Mouse (Mus musculus) hindbrain, embryonic 11.5 days (tissue): Measurements from ENCODE around the gene Marveld3. TPM values are rescaled to one million over a fixed set of nuclear protein-coding genes. Genes with fewer than 3 reads are reported as not detected.

Experiments
- ATAC-seq: fragments of 200-750 bp; cut with Nextera tagmentation; 2 replicates; pipeline ENCODE4 v1.8.0; 2017; ENCODE audit warnings: mild to moderate bottlenecking, moderate TSS enrichment, moderate library complexity; ENCODE audit not compliant: low FRiP score
- DNase-seq: peaks from one replicate; pipeline ENCODE4 v3.0.0-alpha.2; 2015; ENCODE audit warnings: low spot score
- H3K27ac ChIP-seq: fragments of 300-500 bp; sonication (generic); 2 replicates; pipeline ENCODE4 v1.5.1; 2014; ENCODE audit warnings: mild to moderate bottlenecking, low read depth, low read length
- H3K27me3 ChIP-seq: fragments of 300-500 bp; sonication (generic); 2 replicates; pipeline ENCODE4 v1.6.1; 2014; ENCODE audit warnings: mild to moderate bottlenecking, low read length, moderate library complexity, mixed read lengths; ENCODE audit not compliant: control insufficient read depth, insufficient read depth
- H3K36me3 ChIP-seq: fragments of 300-500 bp; sonication (generic); 2 replicates; pipeline ENCODE4 v1.6.1; 2014; ENCODE audit warnings: mild to moderate bottlenecking, low read length, moderate library complexity, mixed read lengths; ENCODE audit not compliant: control insufficient read depth, insufficient read depth
- H3K4me1 ChIP-seq: fragments of 300-500 bp; sonication (generic); replicated peaks from 2 replicates; pipeline ENCODE4 v1.6.1; 2014; ENCODE audit warnings: low read length, mixed read lengths; ENCODE audit not compliant: control insufficient read depth, insufficient read depth
- H3K4me2 ChIP-seq: fragments of 300-500 bp; sonication (generic); replicated peaks from 2 replicates; pipeline ENCODE4 v1.6.1; 2014; ENCODE audit warnings: mild to moderate bottlenecking, low read depth, low read length
- H3K4me3 ChIP-seq: fragments of 300-500 bp; sonication (generic); 2 replicates; pipeline ENCODE4 v1.5.1; 2014; ENCODE audit warnings: low read depth, low read length
- H3K9ac ChIP-seq: fragments of 300-500 bp; sonication (generic); 2 replicates; pipeline ENCODE4 v1.6.1; 2014; ENCODE audit warnings: low read depth, low read length
- H3K9me3 ChIP-seq: fragments of 300-500 bp; sonication (generic); 2 replicates; pipeline ENCODE4 v1.6.1; 2016; ENCODE audit warnings: low read length; ENCODE audit not compliant: control insufficient read depth
- WGBS: fragments of 180-500 bp; shearing (Covaris S2); extraction: QIAGEN DNeasy Blood & Tissue Kit; methylation state at CpG from one replicate; pipeline ENCODE4 v1.1.7; 2014; 5-methylcytosine and 5-hydroxymethylcytosine counted together
- polyA plus RNA-seq: library from polyadenylated mRNA; unstranded; fragments of >200 nt; fragmentation: Nextera tagmentation; extraction: Ambion mirVana; gene quantifications from 2 replicates; pipeline ENCODE4 v1.2.1, GENCODE M21; 2014

The Marveld3 gene
- polyA plus RNA-seq, 1 experiment from 2014 or later = 0.82 TPM

- Histone ChIP-seq H3K4me1 (no peaks in the 10 kb centered on the region), H3K4me3 (no peak overlapping the region), H3K9me3 (no peaks in the 10 kb centered on the region), H3K4me2 (no peak overlapping the region), H3K27me3 (peaks cover 7% of the 10 kb centered on the region; the same call in 1 of the 2 replicates), H3K9ac (no peak overlapping the region), H3K36me3 (peaks cover 4% of the 10 kb centered on the region; the same call in 1 of the 2 replicates), H3K27ac (no peak overlapping the region)
- ATAC-seq (no peak), DNase-seq (no peak)
- WGBS = 62% methylated on average over 9 of the region's 9 CpGs
Measured at GRCm38 (mm10) chr8:109945153-109945632, 16.8 kb downstream of the Marveld3 start.

DNA sequence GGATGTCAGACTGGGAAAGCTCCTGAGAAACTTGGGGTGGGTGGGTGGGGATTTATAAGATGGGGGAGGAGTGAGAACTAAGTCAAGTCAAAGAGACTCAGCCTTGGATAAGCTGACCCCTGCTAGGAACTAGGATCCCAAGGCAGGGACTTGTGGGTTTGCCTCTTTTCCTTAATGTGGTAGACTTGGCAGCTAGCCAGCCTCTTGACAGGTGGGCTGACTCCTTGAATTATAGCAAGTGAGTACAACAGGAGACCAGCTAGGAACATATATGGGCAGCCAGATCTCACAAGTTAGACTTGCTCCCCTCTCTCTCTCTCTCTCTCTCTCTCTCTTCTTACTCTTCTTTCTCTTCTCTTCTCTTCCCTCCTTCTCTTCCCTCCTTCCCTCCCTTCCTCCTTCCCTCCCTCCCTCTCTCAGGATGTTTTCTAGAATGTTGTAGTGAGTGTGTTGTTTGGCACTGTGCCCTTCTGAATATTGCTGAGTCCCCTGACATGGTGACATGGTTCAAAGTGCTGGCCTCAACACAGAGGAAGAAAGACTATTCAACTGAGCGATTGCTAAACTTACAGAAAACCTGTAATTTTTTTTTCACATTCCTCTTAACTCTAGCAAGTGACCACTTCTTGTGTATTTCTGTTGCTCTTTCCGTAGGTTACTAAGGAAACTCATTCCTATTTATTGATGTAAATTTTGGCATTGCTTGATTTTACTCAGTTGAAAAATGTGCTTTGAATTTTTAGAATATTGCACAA, 20.2 kb downstream of the Marveld3 start:
- DNase-seq (no peak), ATAC-seq (no peak)
- WGBS = 91% methylated on average over 2 of the region's 2 CpGs
- H3K27me3 ChIP-seq = no peaks in the 10 kb centered on the region; the same call in 1 of the 2 replicates
- H3K4me2 ChIP-seq = no peak overlapping the region
- H3K36me3 ChIP-seq = peaks cover 6% of the 10 kb centered on the region; the same call in 1 of the 2 replicates
- H3K4me3 ChIP-seq = no peak overlapping the region
- H3K4me1 ChIP-seq = no peaks in the 10 kb centered on the region
- no peaks in the 10 kb centered on the region for H3K9me3 ChIP-seq
- no peak overlapping the region for H3K27ac ChIP-seq
- H3K9ac ChIP-seq = no peak overlapping the region

- Histone ChIP-seq H3K4me2 (no peak overlapping the region), H3K4me3 (no peak overlapping the region), H3K36me3 (no peaks in the 10 kb centered on the region), H3K27ac (no peak overlapping the region), H3K9ac (no peak overlapping the region), H3K27me3 (no peaks in the 10 kb centered on the region), H3K4me1 (no peaks in the 10 kb centered on the region), H3K9me3 (no peaks in the 10 kb centered on the region)
- DNase-seq = no peak
- WGBS = 87% methylated on average over 8 of the region's 8 CpGs
- ATAC-seq = no peak
Measured at GRCm38 (mm10) chr8:109920406-109921390, 41.3 kb downstream of the Marveld3 start.

- DNase-seq (peak; percentile 45), ATAC-seq (no peak)
- H3K4me1 ChIP-seq = no peaks in the 10 kb centered on the region
- no peaks in the 10 kb centered on the region for H3K27me3 ChIP-seq
- H3K36me3 ChIP-seq = no peaks in the 10 kb centered on the region
- H3K4me3 ChIP-seq = no peak overlapping the region
- no peaks in the 10 kb centered on the region for H3K9me3 ChIP-seq
- H3K9ac ChIP-seq = no peak overlapping the region
- H3K4me2 ChIP-seq = no peak overlapping the region
- H3K27ac ChIP-seq = no peak overlapping the region
- whole genome bisulfite sequencing = 57% methylated on average over 4 of the region's 4 CpGs
Measured at GRCm38 (mm10) chr8:109917277-109917676, 44.7 kb downstream of the Marveld3 start.

- H3K4me3 ChIP-seq = no peak overlapping the region
- 0 out of 2 replicates have a peak, but pooled peaks cover 2% of the 10 kb centered on the region for H3K36me3 ChIP-seq
- no peaks in the 10 kb centered on the region for H3K27me3 ChIP-seq
- ATAC-seq (no peak), DNase-seq (no peak)
- no peaks in the 10 kb centered on the region for H3K4me1 ChIP-seq
- H3K27ac ChIP-seq = no peak overlapping the region
- WGBS = 95% methylated on average over 4 of the region's 4 CpGs
- H3K9me3 ChIP-seq = no peaks in the 10 kb centered on the region
- H3K4me2 ChIP-seq = no peak overlapping the region
- no peak overlapping the region for H3K9ac ChIP-seq
Measured at GRCm38 (mm10) chr8:109907376-109907775, 54.6 kb downstream of the Marveld3 start.

GRCm38 (mm10) chr8:109906907-109907306, 55.1 kb downstream of the Marveld3 start:
- no peak for DNase-seq
- H3K36me3 ChIP-seq = 0 out of 2 replicates have a peak, but pooled peaks cover 2% of the 10 kb centered on the region
- no peak for ATAC-seq
- WGBS = 96% methylated on average over 3 of the region's 3 CpGs
- H3K4me2 ChIP-seq = no peak overlapping the region
- no peaks in the 10 kb centered on the region for H3K9me3 ChIP-seq
- no peaks in the 10 kb centered on the region for H3K4me1 ChIP-seq
- H3K27me3 ChIP-seq = no peaks in the 10 kb centered on the region
- no peak overlapping the region for H3K9ac ChIP-seq
- H3K27ac ChIP-seq = no peak overlapping the region
- H3K4me3 ChIP-seq = no peak overlapping the region

DNA sequence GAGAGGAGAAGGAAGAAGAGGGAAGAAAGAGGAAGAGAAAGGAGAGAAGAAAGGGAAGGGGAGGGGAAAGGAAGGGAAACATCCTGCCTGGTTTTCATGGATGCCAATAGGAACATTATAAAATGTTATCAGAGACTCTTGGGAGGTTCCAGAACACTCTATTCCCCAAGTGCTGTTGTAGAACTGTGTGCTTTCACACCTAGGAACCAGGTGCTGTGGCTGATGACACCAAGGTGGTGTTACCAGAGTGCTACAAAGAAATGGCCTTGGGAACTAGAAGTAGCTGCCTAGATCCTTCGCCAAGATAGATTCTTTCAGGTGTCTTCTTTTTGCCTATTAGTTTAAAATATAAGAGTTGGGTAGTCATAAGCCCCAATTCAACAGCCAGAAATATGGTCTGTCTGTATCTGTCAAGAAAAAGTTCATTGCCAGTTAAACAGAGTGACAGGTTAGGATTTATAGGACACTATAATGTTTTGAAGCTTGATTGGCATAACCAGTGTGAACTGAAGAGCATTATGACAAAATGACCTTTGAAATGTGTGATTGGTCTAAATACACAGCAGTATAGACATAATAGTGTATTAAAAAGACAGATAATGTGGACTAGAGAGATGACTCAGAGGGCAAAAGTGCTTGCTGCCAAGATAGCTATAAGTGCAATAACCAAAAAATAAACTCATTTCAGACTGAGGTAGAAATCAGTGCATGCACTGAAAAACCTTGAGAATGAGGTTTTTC, 56.9 kb downstream of the Marveld3 start:
- H3K27me3 ChIP-seq = no peaks in the 10 kb centered on the region
- ATAC-seq (no peak), DNase-seq (no peak)
- 83% methylated on average over 1 of the region's 1 CpGs for WGBS
- H3K27ac ChIP-seq = no peak overlapping the region
- H3K4me2 ChIP-seq = no peak overlapping the region
- H3K4me3 ChIP-seq = no peak overlapping the region
- H3K4me1 ChIP-seq = no peaks in the 10 kb centered on the region
- no peak overlapping the region for H3K9ac ChIP-seq
- 0 out of 2 replicates have a peak, but pooled peaks cover 2% of the 10 kb centered on the region for H3K36me3 ChIP-seq
- H3K9me3 ChIP-seq = no peaks in the 10 kb centered on the region

DNA sequence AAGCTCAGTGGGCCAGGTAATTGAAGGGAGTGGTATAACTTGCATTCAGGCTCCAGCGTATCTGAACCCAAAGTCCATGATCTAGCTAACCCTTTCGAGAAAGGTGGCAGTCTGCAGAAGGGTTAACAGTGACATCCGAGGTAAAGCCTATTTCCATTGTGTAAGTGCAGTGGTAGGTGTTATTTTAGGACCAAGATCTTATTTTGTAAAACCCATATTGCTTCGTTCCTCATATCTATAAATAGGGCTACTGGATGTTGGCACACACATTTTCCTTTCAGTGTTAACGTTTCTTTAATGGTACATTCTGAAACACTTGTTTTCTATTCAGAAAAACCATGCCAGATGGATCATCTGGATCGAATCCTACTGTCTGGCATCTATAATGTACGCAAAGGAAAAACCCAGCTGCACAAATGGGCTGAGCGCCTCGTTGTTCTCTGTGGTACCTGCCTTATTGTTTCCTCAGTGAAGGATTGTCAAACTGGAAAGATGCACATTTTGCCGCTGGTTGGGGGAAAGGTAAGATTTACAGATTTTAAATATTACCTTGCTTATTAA, 58.0 kb downstream of the Marveld3 start:
- no peak overlapping the region for H3K9ac ChIP-seq
- no peaks in the 10 kb centered on the region for H3K9me3 ChIP-seq
- no peak overlapping the region for H3K4me3 ChIP-seq
- DNase-seq (no peak), ATAC-seq (no peak)
- H3K27ac ChIP-seq = no peak overlapping the region
- no peaks in the 10 kb centered on the region for H3K27me3 ChIP-seq
- 89% methylated on average over 10 of the region's 10 CpGs for WGBS
- H3K4me1 ChIP-seq = no peaks in the 10 kb centered on the region
- no peaks in the 10 kb centered on the region for H3K36me3 ChIP-seq
- H3K4me2 ChIP-seq = no peak overlapping the region
